Mouse (Mus musculus): ENCODE results near the gene Arhgef28. TPM values are rescaled to one million over a fixed set of nuclear protein-coding genes. Genes with fewer than 3 reads are reported as not detected.

Gene Arhgef28
- polyA plus RNA-seq, 1 experiment from 2014 or later: 10.7 TPM

- 80% methylated on average over 21 of the region's 21 CpGs for WGBS
- Histone ChIP-seq H3K9ac (no peak overlapping the region), H3K4me2 (no peak overlapping the region), H3K4me1 (replicated peaks) (peaks cover 7% of the 10 kb centered on the region), H3K36me3 (no peaks in the 10 kb centered on the region), H3K4me3 (no peak overlapping the region), H3K27me3 (no peaks in the 10 kb centered on the region), H3K27ac (no peak overlapping the region), H3K9me3 (replicated peaks) (no peaks in the 10 kb centered on the region)
- ATAC-seq (replicated peaks; ENCODE audit: insufficient number of reproducible peaks, insufficient read depth, low FRiP score, low read depth): no peak
Observed at GRCm38 (mm10) chr13:98183157-98183878, 22.9 kb downstream of the Arhgef28 start.

GRCm38 (mm10) chr13:98182330-98182729, 23.9 kb downstream of the Arhgef28 start:
- peaks cover 7% of the 10 kb centered on the region for H3K4me1 ChIP-seq (replicated peaks)
- no peak for ATAC-seq (replicated peaks; ENCODE audit: insufficient number of reproducible peaks, insufficient read depth, low FRiP score, low read depth)
- 85% methylated on average over 11 of the region's 11 CpGs for WGBS

GRCm38 (mm10) chr13:98180636-98181035, 25.6 kb downstream of the Arhgef28 start:
- H3K27me3 ChIP-seq: no peaks in the 10 kb centered on the region
- H3K9ac ChIP-seq: no peak overlapping the region
- H3K4me3 ChIP-seq: no peak overlapping the region
- H3K4me2 ChIP-seq: no peak overlapping the region
- H3K36me3 ChIP-seq: no peaks in the 10 kb centered on the region
- 74% methylated on average over 8 of the region's 8 CpGs for WGBS
- no peaks in the 10 kb centered on the region for H3K9me3 ChIP-seq (replicated peaks)
- H3K27ac ChIP-seq: no peak overlapping the region
- no peak for ATAC-seq (replicated peaks; ENCODE audit: insufficient number of reproducible peaks, insufficient read depth, low FRiP score, low read depth)
- H3K4me1 ChIP-seq (replicated peaks): peaks cover 10% of the 10 kb centered on the region

More at GRCm38 (mm10) chr13:98182330-98182729, 23.9 kb downstream of the Arhgef28 start:
- Histone ChIP-seq H3K9me3 (replicated peaks) (no peaks in the 10 kb centered on the region), H3K9ac (no peak overlapping the region), H3K4me2 (no peak overlapping the region), H3K4me3 (no peak overlapping the region), H3K27ac (no peak overlapping the region), H3K36me3 (no peaks in the 10 kb centered on the region), H3K27me3 (no peaks in the 10 kb centered on the region)

- H3K4me1 ChIP-seq (replicated peaks): 0 out of 2 replicates have a peak, but pooled peaks cover 3% of the 10 kb centered on the region
- H3K4me3 ChIP-seq: no peak overlapping the region
- H3K36me3 ChIP-seq: no peaks in the 10 kb centered on the region
- ATAC-seq (replicated peaks; ENCODE audit: insufficient number of reproducible peaks, insufficient read depth, low FRiP score, low read depth): no peak
- no peak overlapping the region for H3K27ac ChIP-seq
- no peak overlapping the region for H3K9ac ChIP-seq
- no peak overlapping the region for H3K4me2 ChIP-seq
- 77% methylated on average over 10 of the region's 10 CpGs for WGBS
- H3K27me3 ChIP-seq: no peaks in the 10 kb centered on the region
- H3K9me3 ChIP-seq (replicated peaks): no peaks in the 10 kb centered on the region
Observed at GRCm38 (mm10) chr13:98175323-98176007, 30.8 kb downstream of the Arhgef28 start.

GRCm38 (mm10) chr13:98173008-98173407, 33.2 kb downstream of the Arhgef28 start:
- no peak for ATAC-seq (replicated peaks; ENCODE audit: insufficient number of reproducible peaks, insufficient read depth, low FRiP score, low read depth)
- Histone ChIP-seq H3K27me3 (no peaks in the 10 kb centered on the region), H3K4me1 (replicated peaks) (0 out of 2 replicates have a peak, but pooled peaks cover 3% of the 10 kb centered on the region), H3K36me3 (no peaks in the 10 kb centered on the region), H3K9me3 (replicated peaks) (no peaks in the 10 kb centered on the region), H3K4me2 (no peak overlapping the region), H3K9ac (no peak overlapping the region), H3K27ac (no peak overlapping the region), H3K4me3 (no peak overlapping the region)
- WGBS: 86% methylated on average over 6 of the region's 6 CpGs

- H3K4me3 ChIP-seq: no peak overlapping the region
- no peaks in the 10 kb centered on the region for H3K27me3 ChIP-seq
- H3K4me1 ChIP-seq (replicated peaks): 0 out of 2 replicates have a peak, but pooled peaks cover 3% of the 10 kb centered on the region
- no peak overlapping the region for H3K9ac ChIP-seq
- H3K27ac ChIP-seq: no peak overlapping the region
- no peaks in the 10 kb centered on the region for H3K9me3 ChIP-seq (replicated peaks)
- WGBS: 72% methylated on average over 11 of the region's 11 CpGs
- no peaks in the 10 kb centered on the region for H3K36me3 ChIP-seq
- ATAC-seq (replicated peaks; ENCODE audit: insufficient number of reproducible peaks, insufficient read depth, low FRiP score, low read depth): no peak
- no peak overlapping the region for H3K4me2 ChIP-seq
Observed at GRCm38 (mm10) chr13:98172365-98172764, 33.9 kb downstream of the Arhgef28 start.

- H3K27ac ChIP-seq: no peak overlapping the region
- no peak overlapping the region for H3K9ac ChIP-seq
- no peaks in the 10 kb centered on the region for H3K27me3 ChIP-seq
- 88% methylated on average over 4 of the region's 4 CpGs for WGBS
- no peak overlapping the region for H3K4me3 ChIP-seq
- no peaks in the 10 kb centered on the region for H3K4me1 ChIP-seq (replicated peaks)
- ATAC-seq (replicated peaks; ENCODE audit: insufficient number of reproducible peaks, insufficient read depth, low FRiP score, low read depth): no peak
- no peaks in the 10 kb centered on the region for H3K36me3 ChIP-seq
- H3K4me2 ChIP-seq: no peak overlapping the region
- no peaks in the 10 kb centered on the region for H3K9me3 ChIP-seq (replicated peaks)
Observed at GRCm38 (mm10) chr13:98171706-98172105, 34.5 kb downstream of the Arhgef28 start.

GRCm38 (mm10) chr13:98171257-98171656, 35.0 kb downstream of the Arhgef28 start:
- 91% methylated on average over 12 of the region's 12 CpGs for WGBS
- ATAC-seq (replicated peaks; ENCODE audit: insufficient number of reproducible peaks, insufficient read depth, low FRiP score, low read depth): no peak
- H3K4me3 ChIP-seq: no peak overlapping the region
- no peaks in the 10 kb centered on the region for H3K27me3 ChIP-seq
- no peaks in the 10 kb centered on the region for H3K36me3 ChIP-seq
- no peaks in the 10 kb centered on the region for H3K9me3 ChIP-seq (replicated peaks)
- H3K4me1 ChIP-seq (replicated peaks): no peaks in the 10 kb centered on the region
- H3K4me2 ChIP-seq: no peak overlapping the region
- H3K9ac ChIP-seq: no peak overlapping the region
- no peak overlapping the region for H3K27ac ChIP-seq

GRCm38 (mm10) chr13:98164878-98165277, 41.4 kb downstream of the Arhgef28 start:
- H3K4me1 ChIP-seq (replicated peaks): no peaks in the 10 kb centered on the region
- H3K36me3 ChIP-seq: no peaks in the 10 kb centered on the region
- H3K4me3 ChIP-seq: no peak overlapping the region
- H3K4me2 ChIP-seq: no peak overlapping the region
- H3K9me3 ChIP-seq (replicated peaks): no peaks in the 10 kb centered on the region
- H3K9ac ChIP-seq: no peak overlapping the region
- 85% methylated on average over 6 of the region's 6 CpGs for WGBS
- no peak for ATAC-seq (replicated peaks; ENCODE audit: insufficient number of reproducible peaks, insufficient read depth, low FRiP score, low read depth)
- H3K27me3 ChIP-seq: no peaks in the 10 kb centered on the region
- H3K27ac ChIP-seq: no peak overlapping the region

- WGBS: 90% methylated on average over 8 of the region's 8 CpGs
- no peak overlapping the region for H3K4me3 ChIP-seq
- no peak overlapping the region for H3K27ac ChIP-seq
- H3K9ac ChIP-seq: no peak overlapping the region
- H3K9me3 ChIP-seq (replicated peaks): no peaks in the 10 kb centered on the region
- ATAC-seq (replicated peaks; ENCODE audit: insufficient number of reproducible peaks, insufficient read depth, low FRiP score, low read depth): no peak
- H3K4me2 ChIP-seq: no peak overlapping the region
- H3K27me3 ChIP-seq: no peaks in the 10 kb centered on the region
- H3K4me1 ChIP-seq (replicated peaks): no peaks in the 10 kb centered on the region
- H3K36me3 ChIP-seq: no peaks in the 10 kb centered on the region
Observed at GRCm38 (mm10) chr13:98161496-98161895, 44.7 kb downstream of the Arhgef28 start.

- no peaks in the 10 kb centered on the region for H3K36me3 ChIP-seq
- no peaks in the 10 kb centered on the region for H3K9me3 ChIP-seq (replicated peaks)
- 62% methylated on average over 7 of the region's 7 CpGs for WGBS
- H3K4me3 ChIP-seq: no peak overlapping the region
- no peak overlapping the region for H3K9ac ChIP-seq
- no peak overlapping the region for H3K4me2 ChIP-seq
- H3K4me1 ChIP-seq (replicated peaks): peaks cover 11% of the 10 kb centered on the region
- no peaks in the 10 kb centered on the region for H3K27me3 ChIP-seq
- H3K27ac ChIP-seq: no peak overlapping the region
- no peak for ATAC-seq (replicated peaks; ENCODE audit: insufficient number of reproducible peaks, insufficient read depth, low FRiP score, low read depth)
Observed at GRCm38 (mm10) chr13:98156656-98157055, 49.6 kb downstream of the Arhgef28 start.
